In the genomic region with DNA sequence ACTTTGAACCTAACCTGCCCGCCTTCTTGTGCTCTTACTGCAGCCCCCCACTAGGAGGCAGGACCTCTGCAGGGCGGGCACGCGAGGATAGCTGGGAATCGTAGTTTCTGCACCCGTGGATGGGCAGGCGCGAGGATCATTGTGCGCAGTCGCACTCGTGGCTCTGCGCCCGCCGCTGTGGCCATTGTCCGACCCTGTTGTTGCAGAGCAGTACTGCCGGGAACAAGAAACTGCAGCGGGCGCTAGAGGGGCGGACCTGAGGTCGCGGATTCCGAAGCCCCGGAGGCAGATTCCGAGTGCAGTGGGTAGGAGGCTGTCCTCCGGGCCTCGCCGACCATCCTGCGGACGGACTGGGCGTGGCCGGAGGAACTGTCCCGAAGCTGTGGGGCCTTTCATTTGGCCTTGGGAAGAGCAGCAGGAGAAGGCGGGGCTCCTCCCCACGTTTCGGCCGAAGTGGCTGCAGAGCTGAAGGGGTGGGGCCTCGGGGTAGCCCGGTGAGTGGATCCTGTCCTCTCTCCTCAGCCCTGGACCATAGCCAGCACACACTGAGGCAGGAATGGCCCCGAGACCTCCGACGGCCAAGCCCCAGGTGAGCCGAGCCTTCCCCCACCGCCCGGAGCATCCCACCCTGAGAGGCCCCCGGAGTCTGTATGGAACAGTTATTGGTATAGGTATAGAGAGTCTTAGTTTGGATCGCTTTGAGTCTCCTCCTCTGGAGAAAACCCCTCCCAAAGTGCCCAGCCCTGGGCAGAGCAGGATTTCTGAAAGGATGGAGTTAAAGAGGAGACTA, we compare ENCODE assay signal across 8 mouse cellular contexts. TPM values are rescaled to one million over a fixed set of nuclear protein-coding genes. Genes with fewer than 3 reads are reported as not detected.
DNase-seq lines count a peak whose midpoint lies in the region; ATAC-seq and TF ChIP-seq lines count a peak whose summit lies in the region.

A gene (plus strand): TSS at position 146 of the 790 bp plus-strand sequence.

- H3K36me3 ChIP-seq in forebrain, embryonic 11.5 days (ENCODE audit: control insufficient read depth, insufficient read depth, low read length): peaks cover 20% of the 10 kb centered on the region
- H3K36me3 ChIP-seq in heart, postnatal 0 days (replicated peaks; ENCODE audit: control insufficient read depth, insufficient read depth, low read length): peaks cover 20% of the 10 kb centered on the region
- peaks cover 7% of the 10 kb centered on the region for H3K36me3 ChIP-seq in liver, embryonic 16.5 days (ENCODE audit: control insufficient read depth, insufficient read depth)
- peaks cover 33% of the 10 kb centered on the region for H3K36me3 ChIP-seq in neural tube, embryonic 13.5 days
- no peaks in the 10 kb centered on the region for H3K36me3 ChIP-seq in testis, adult 2 months (ENCODE audit: control insufficient read depth, insufficient read depth, low read length)

- no peaks in the 10 kb centered on the region for H3K27me3 ChIP-seq in forebrain, embryonic 11.5 days (ENCODE audit: control insufficient read depth, insufficient read depth, low read length)
- no peaks in the 10 kb centered on the region for H3K27me3 ChIP-seq in heart, postnatal 0 days (ENCODE audit: control insufficient read depth, insufficient read depth, low read length)
- no peaks in the 10 kb centered on the region for H3K27me3 ChIP-seq in liver, embryonic 16.5 days (ENCODE audit: control insufficient read depth, insufficient read depth, low read depth, low read length)
- H3K27me3 ChIP-seq in neural tube, embryonic 13.5 days: no peaks in the 10 kb centered on the region
- H3K27me3 ChIP-seq in testis, adult 2 months (ENCODE audit: control insufficient read depth, insufficient read depth, low read length): no peaks in the 10 kb centered on the region

- H3K9ac ChIP-seq in forebrain, embryonic 11.5 days (ENCODE audit: low read length): peak within 1 kb of the TSS; percentile 94
- peak within 1 kb of the TSS; percentile 81 for H3K9ac ChIP-seq in heart, postnatal 0 days (replicated peaks; ENCODE audit: low read depth, low read length)
- H3K9ac ChIP-seq in liver, embryonic 16.5 days (ENCODE audit: low read depth, low read length): peak within 1 kb of the TSS; percentile 71
- H3K9ac ChIP-seq in neural tube, embryonic 13.5 days: peak within 1 kb of the TSS; percentile 90

- peak; percentile 79 to 82 for DNase-seq in CD8-positive naive resting alpha-beta T cell, adult 2 months (ENCODE audit: low read depth in 2 of 2, low spot score in 2 of 2)
- peak; percentile 85 for DNase-seq in c-Kit-positive CD71-negative TER-119-negative erythroid progenitor cells, embryonic 14.5 days (ENCODE audit: low read depth)
- DNase-seq in forebrain, embryonic 11.5 days (ENCODE audit: low spot score): peak; percentile 97
- DNase-seq in heart, postnatal 0 days (ENCODE audit: low spot score): peak; percentile 96
- DNase-seq in kidney, postnatal 4 days: peak; percentile 95 to 98

- peak; percentile 96 for ATAC-seq in forebrain, embryonic 11.5 days (replicated peaks; ENCODE audit: low FRiP score)
- ATAC-seq in heart, postnatal 0 days (ENCODE audit: insufficient read depth, low read depth): peak; percentile 98
- ATAC-seq in liver, embryonic 16.5 days (ENCODE audit: low read depth): peak; percentile 91
- peak; percentile 99 for ATAC-seq in neural tube, embryonic 13.5 days (ENCODE audit: low read depth)

- TF ChIP-seq CTCF in heart, postnatal 0 days (IDR thresholded peaks at IDR 0.05; ENCODE audit: low read depth): peak; percentile 93
- TF ChIP-seq CTCF in testis, adult 2 months (IDR thresholded peaks at IDR 0.05; ENCODE audit: control insufficient read depth, insufficient read depth, insufficient replicate concordance, low read depth, low read length): peak; percentile 79; the same call in 1 of the 2 replicates

- peak within 1 kb of the TSS; percentile 47 for H3K4me2 ChIP-seq in forebrain, embryonic 11.5 days (ENCODE audit: low read depth, low read length, severe bottlenecking)
- peak within 1 kb of the TSS; percentile 98 for H3K4me2 ChIP-seq in heart, postnatal 0 days (ENCODE audit: low read depth, low read length)
- peak within 1 kb of the TSS; percentile 77 for H3K4me2 ChIP-seq in liver, embryonic 16.5 days (ENCODE audit: low read depth, low read length)
- H3K4me2 ChIP-seq in neural tube, embryonic 13.5 days: peak within 1 kb of the TSS; percentile 73

- WGBS in forebrain, embryonic 11.5 days: 1% methylated on average over 46 of the region's 46 CpGs
- WGBS in heart, postnatal 0 days: under 1% methylated on average over 45 of the region's 46 CpGs
- WGBS in liver, embryonic 16.5 days (ENCODE audit: insufficient replicate concordance): 1% methylated on average over 46 of the region's 46 CpGs
- WGBS in neural tube, embryonic 13.5 days: under 1% methylated on average over 46 of the region's 46 CpGs

- TF ChIP-seq EP300 in heart, postnatal 0 days (IDR thresholded peaks at IDR 0.05; ENCODE audit: low read depth): no peak

- H3K4me3 ChIP-seq in forebrain, embryonic 11.5 days (ENCODE audit: low read depth, low read length): peak within 1 kb of the TSS; percentile 74
- peak within 1 kb of the TSS; percentile 93 for H3K4me3 ChIP-seq in heart, postnatal 0 days (ENCODE audit: low read depth, low read length)
- H3K4me3 ChIP-seq in liver, embryonic 16.5 days (ENCODE audit: low read depth, low read length): peak within 1 kb of the TSS; percentile 75
- peak within 1 kb of the TSS; percentile 61 for H3K4me3 ChIP-seq in neural tube, embryonic 13.5 days
- H3K4me3 ChIP-seq in testis, adult 2 months (ENCODE audit: control insufficient read depth, low read depth, low read length): peak within 1 kb of the TSS; percentile 96

- peak within 1 kb of the TSS; percentile 95 for H3K27ac ChIP-seq in forebrain, embryonic 11.5 days (ENCODE audit: low read depth, low read length)
- H3K27ac ChIP-seq in heart, postnatal 0 days (ENCODE audit: low read depth): peak within 1 kb of the TSS; percentile 96
- peak within 1 kb of the TSS; percentile 78 for H3K27ac ChIP-seq in liver, embryonic 16.5 days (ENCODE audit: low read length)
- peak within 1 kb of the TSS; percentile 97 for H3K27ac ChIP-seq in neural tube, embryonic 13.5 days (replicated peaks)
- H3K27ac ChIP-seq in testis, adult 2 months (ENCODE audit: control insufficient read depth, insufficient read depth, low read depth, low read length): peak within 1 kb of the TSS; percentile 74

- H3K4me1 ChIP-seq in forebrain, embryonic 11.5 days (replicated peaks; ENCODE audit: control insufficient read depth, insufficient read depth, low read length): no peaks in the 10 kb centered on the region
- H3K4me1 ChIP-seq in heart, postnatal 0 days (ENCODE audit: control insufficient read depth, insufficient read depth): peaks cover 4% of the 10 kb centered on the region; the same call in 1 of the 2 replicates
- H3K4me1 ChIP-seq in liver, embryonic 16.5 days (ENCODE audit: control insufficient read depth, low read depth, low read length): peaks cover 5% of the 10 kb centered on the region
- H3K4me1 ChIP-seq in neural tube, embryonic 13.5 days (replicated peaks): peaks cover 19% of the 10 kb centered on the region
- H3K4me1 ChIP-seq in testis, adult 2 months (ENCODE audit: control insufficient read depth, insufficient read depth, low read length): peaks cover 11% of the 10 kb centered on the region

- peak; percentile 68 for TF ChIP-seq POLR2A in testis, adult 2 months (IDR thresholded peaks at IDR 0.05; ENCODE audit: control insufficient read depth, low read depth, low read length)

- peaks cover 3% of the 10 kb centered on the region; the same call in 1 of the 2 replicates for H3K9me3 ChIP-seq in forebrain, embryonic 11.5 days (ENCODE audit: control insufficient read depth, low read length)
- H3K9me3 ChIP-seq in heart, postnatal 0 days (replicated peaks; ENCODE audit: control insufficient read depth, low read length): no peaks in the 10 kb centered on the region; the same call in 1 of the 2 replicates
- H3K9me3 ChIP-seq in liver, embryonic 16.5 days (replicated peaks; ENCODE audit: control insufficient read depth, low read length): no peaks in the 10 kb centered on the region
- peaks cover 19% of the 10 kb centered on the region for H3K9me3 ChIP-seq in neural tube, embryonic 13.5 days

RNA-seq across cellular contexts. Expression of the gene that starts here (rescaled TPM):
- 32.8 and 34.0 TPM in 2 replicates for polyA plus RNA-seq in forebrain, embryonic 11.5 days (2014; fragmentation: Nextera tagmentation; extraction: Ambion mirVana)
- total RNA-seq in heart, postnatal 0 days (2014; rRNA removed; ENCODE audit: low replicate concordance): 8.7 and 11.5 TPM in 2 replicates
- polyA plus RNA-seq in heart, postnatal 0 days (2015; fragmentation: Nextera tagmentation; extraction: Ambion mirVana): 8.2 and 10.7 TPM in 2 replicates
- 2.1 and 2.8 TPM in 2 replicates for polyA plus RNA-seq in liver, embryonic 16.5 days (2015; fragmentation: Nextera tagmentation; extraction: Ambion mirVana)
- 36.7 and 37.3 TPM in 2 replicates for polyA plus RNA-seq in neural tube, embryonic 13.5 days (2015; fragmentation: Nextera tagmentation; extraction: Ambion mirVana)
- 1.1 TPM in 2 replicates for polyA plus RNA-seq in testis, adult 2 months (2012; rRNA removed)

Comparison
In these comparisons a context has a peak if more than half of its experiments do, and no peak if none do; other contexts are left out.
1. Peak in every context shown above with its lines: DNase-seq, ATAC-seq, H3K4me3 ChIP-seq and H3K27ac ChIP-seq.
2. H3K4me2 ChIP-seq: peak in every context shown above with its lines; median percentile 98 in heart, postnatal 0 days; 77 in liver, embryonic 16.5 days; 73 in neural tube, embryonic 13.5 days; 47 in forebrain, embryonic 11.5 days.